Mouse (Mus musculus): Measurements from ENCODE around the gene Pex13.

- no peak for TF ChIP-seq CTCF (IDR thresholded peaks at IDR 0.05; ENCODE audit: low read depth)
- no peak for TF ChIP-seq EP300 (optimal IDR thresholded peaks at IDR 0.05)
These were observed 12.1 kb downstream of the Pex13 start for GRCm38 (mm10) chr11:23653666-23654065.

All from stomach, postnatal 0 days (tissue).